Mouse (Mus musculus): ENCODE data around the gene Timeless. TPM values are rescaled to one million over a fixed set of nuclear protein-coding genes. Genes with fewer than 3 reads are reported as not detected.
A peak's percentile ranks its signal among the peaks of the same experiment; 100 is the strongest.
"Not testable (repeated sequence)": the region's sequence is repeated elsewhere in the genome, so short reads cannot be mapped to it uniquely, and the experiment has no call there.

Gene Timeless
- total and polyA plus RNA-seq, 3 experiments, result 28.1 to 61.4 (median 46.7) TPM

DNA sequence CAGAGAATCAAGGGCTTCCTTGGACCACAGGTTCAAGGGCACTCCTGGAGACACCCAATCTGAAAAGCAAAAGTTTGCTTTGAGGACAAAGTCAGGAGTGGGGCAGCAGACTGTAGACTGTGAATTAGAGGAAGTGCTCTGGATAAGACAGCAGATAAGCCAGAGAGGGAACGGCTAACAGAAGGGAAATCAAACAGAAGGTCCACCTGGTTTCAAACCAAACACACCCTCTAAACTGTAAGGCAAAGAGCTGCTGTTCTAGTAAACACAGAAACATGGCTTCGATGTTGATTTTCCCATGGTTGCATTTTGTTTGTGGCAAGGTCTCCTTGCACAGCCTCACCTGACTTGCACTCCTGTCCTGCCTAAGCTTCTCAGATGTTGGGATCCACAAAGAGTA lies 40.4 kb upstream of the Timeless start:
- Histone ChIP-seq H3K9me3 (replicated peaks) (no peaks in the 10 kb centered on the region), H3K27me3 (ENCODE audit: insufficient read depth, low read length) (peaks cover 3% of the 10 kb centered on the region; the same call in 1 of the 2 replicates), H3K36me3 (replicated peaks) (no peaks in the 10 kb centered on the region), H3K4me1 (ENCODE audit: insufficient read depth, low read depth, low read length) (peaks cover 41% of the 10 kb centered on the region), H3K4me3 (ENCODE audit: low read depth, low read length) (no peak overlapping the region)
- DNase-seq (ENCODE audit: low spot score) (no peak), ATAC-seq (ENCODE audit: extremely low read depth, insufficient number of reproducible peaks, low FRiP score, poor library complexity, severe bottlenecking) (no peak)
- TF ChIP-seq TAL1 (conservative IDR thresholded peaks at IDR 0.05; ENCODE audit: low read depth, low read length) (no peak), CTCF (IDR thresholded peaks at IDR 0.05; ENCODE audit: low read depth, low read length) (no peak), GATA2 (IDR thresholded peaks at IDR 0.05; ENCODE audit: borderline replicate concordance, low read depth, low read length) (no peak), POLR2AphosphoS5 (IDR thresholded peaks at IDR 0.05; ENCODE audit: insufficient replicate concordance, low read depth, low read length) (no peak), GATA1 (IDR thresholded peaks at IDR 0.05; ENCODE audit: borderline replicate concordance, low read length) (no peak)

DNA sequence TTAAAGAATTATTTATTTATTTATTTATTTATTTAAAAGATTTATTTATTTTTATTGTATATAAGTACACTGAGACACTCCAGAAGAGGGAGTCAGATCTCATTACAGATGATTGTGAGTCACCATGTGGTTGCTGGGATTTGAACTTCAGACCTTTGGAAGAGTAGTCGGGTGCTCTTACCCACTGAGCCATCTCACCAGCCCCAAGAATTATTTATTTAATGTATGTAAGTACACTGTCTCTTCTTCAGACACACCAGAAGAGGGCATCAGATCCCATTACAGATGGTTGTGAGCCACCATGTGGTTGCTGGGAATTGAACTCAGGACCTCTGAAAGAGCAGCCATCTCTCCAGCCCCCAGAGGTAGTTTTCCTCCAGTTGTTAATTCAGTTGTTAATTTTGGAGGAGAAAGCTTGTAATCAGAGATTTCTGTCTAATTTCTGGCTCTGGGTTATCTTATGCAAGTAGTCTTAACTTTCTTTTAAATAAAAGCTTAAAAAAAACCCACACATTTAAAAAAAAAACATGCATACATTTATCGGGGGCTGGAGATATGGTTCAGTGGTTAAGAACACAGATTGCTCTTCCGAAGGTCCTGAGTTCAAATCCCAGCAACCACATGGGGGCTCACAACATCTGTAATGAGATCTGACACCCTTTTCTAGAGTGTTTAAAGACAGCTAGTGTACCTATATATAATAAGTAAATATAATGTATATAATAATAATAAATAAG lies 39.7 kb upstream of the Timeless start:
- not testable (repeated sequence) for ATAC-seq (ENCODE audit: extremely low read depth, insufficient number of reproducible peaks, low FRiP score, poor library complexity, severe bottlenecking); H3K9me3 ChIP-seq (replicated peaks); H3K27me3 ChIP-seq (ENCODE audit: insufficient read depth, low read length); H3K36me3 ChIP-seq (replicated peaks); DNase-seq (ENCODE audit: low spot score); H3K4me3 ChIP-seq (ENCODE audit: low read depth, low read length)
- H3K4me1 ChIP-seq (ENCODE audit: insufficient read depth, low read depth, low read length), result peaks cover 34% of the 10 kb centered on the region

DNA sequence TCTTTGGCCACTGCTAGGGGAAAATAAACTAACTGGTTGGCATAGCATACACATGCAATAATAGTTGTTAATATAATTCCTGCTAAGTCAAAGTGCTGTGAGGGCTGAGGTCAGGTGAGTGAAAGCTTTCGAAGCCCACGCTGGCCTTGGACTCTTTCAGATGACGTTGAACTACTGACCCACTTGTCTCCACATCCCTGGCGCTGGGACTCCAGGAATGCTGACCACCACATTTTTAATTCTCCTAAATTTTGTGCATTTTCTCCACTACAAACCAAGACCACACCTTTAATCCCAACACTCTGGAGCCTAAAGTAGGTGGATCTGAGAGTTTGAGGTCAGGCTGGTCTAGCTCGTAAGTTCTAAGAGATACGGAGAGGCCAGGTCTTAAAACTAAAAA lies 38.8 kb upstream of the Timeless start:
- DNase-seq (ENCODE audit: low spot score) (no peak), ATAC-seq (ENCODE audit: extremely low read depth, insufficient number of reproducible peaks, low FRiP score, poor library complexity, severe bottlenecking) (no peak)
- H3K36me3 ChIP-seq (replicated peaks), result no peaks in the 10 kb centered on the region
- peaks cover 30% of the 10 kb centered on the region for H3K4me1 ChIP-seq (ENCODE audit: insufficient read depth, low read depth, low read length)
- no peaks in the 10 kb centered on the region for H3K9me3 ChIP-seq (replicated peaks)
- H3K4me3 ChIP-seq (ENCODE audit: low read depth, low read length), result no peak overlapping the region
- no peak for TF ChIP-seq TAL1 (conservative IDR thresholded peaks at IDR 0.05; ENCODE audit: low read depth, low read length)
- TF ChIP-seq GATA1 (IDR thresholded peaks at IDR 0.05; ENCODE audit: borderline replicate concordance, low read length), result no peak
- no peak for TF ChIP-seq POLR2AphosphoS5 (IDR thresholded peaks at IDR 0.05; ENCODE audit: insufficient replicate concordance, low read depth, low read length)
- TF ChIP-seq GATA2 (IDR thresholded peaks at IDR 0.05; ENCODE audit: borderline replicate concordance, low read depth, low read length), result no peak
- TF ChIP-seq CTCF (IDR thresholded peaks at IDR 0.05; ENCODE audit: low read depth, low read length), result no peak
- H3K27me3 ChIP-seq (ENCODE audit: insufficient read depth, low read length), result peaks cover 3% of the 10 kb centered on the region; the same call in 1 of the 2 replicates

DNA sequence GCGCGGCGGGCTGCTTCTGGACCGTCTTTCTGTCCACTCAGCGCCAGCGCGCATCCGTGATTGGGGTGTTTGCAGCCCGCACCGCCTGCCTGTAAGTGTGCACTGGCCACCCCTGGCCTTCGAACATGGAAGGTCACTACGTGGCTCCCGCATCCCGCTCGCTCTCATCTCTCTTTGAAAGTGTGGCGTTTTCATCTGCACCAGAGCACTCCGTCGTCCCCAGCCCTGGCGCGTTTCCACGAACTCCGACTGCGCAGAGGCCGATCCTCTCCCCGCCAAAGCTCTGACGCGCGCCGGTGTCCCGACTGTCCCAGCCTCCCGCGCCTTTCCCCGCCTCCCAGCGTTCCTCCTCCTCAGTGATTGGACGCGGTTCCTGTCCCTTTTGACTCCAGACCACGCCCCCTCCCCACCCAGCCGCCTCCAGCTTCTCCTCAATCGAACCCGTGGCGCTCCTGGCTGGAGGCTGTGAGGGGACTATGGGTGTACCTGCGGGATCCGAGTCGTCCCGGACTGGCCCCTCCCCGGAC lies 37.8 kb upstream of the Timeless start, which contains the start of gene Gls2:
Gene Gls2, plus strand, starts transcription at position 434 of the 527 bp plus-strand sequence.
- DNase-seq (ENCODE audit: low spot score), result peak; percentile 96
- H3K4me1 ChIP-seq (ENCODE audit: insufficient read depth, low read depth, low read length), result peaks cover 26% of the 10 kb centered on the region
- TF ChIP-seq CTCF (IDR thresholded peaks at IDR 0.05; ENCODE audit: low read depth, low read length), result no peak
- ATAC-seq (ENCODE audit: extremely low read depth, insufficient number of reproducible peaks, low FRiP score, poor library complexity, severe bottlenecking), result peak; percentile 94
- peaks cover 3% of the 10 kb centered on the region; the same call in 1 of the 2 replicates for H3K27me3 ChIP-seq (ENCODE audit: insufficient read depth, low read length)
- peaks cover 5% of the 10 kb centered on the region for H3K36me3 ChIP-seq (replicated peaks)
- no peaks in the 10 kb centered on the region for H3K9me3 ChIP-seq (replicated peaks)
- H3K4me3 ChIP-seq (ENCODE audit: low read depth, low read length), result peak within 1 kb of the TSS; percentile 91

DNA sequence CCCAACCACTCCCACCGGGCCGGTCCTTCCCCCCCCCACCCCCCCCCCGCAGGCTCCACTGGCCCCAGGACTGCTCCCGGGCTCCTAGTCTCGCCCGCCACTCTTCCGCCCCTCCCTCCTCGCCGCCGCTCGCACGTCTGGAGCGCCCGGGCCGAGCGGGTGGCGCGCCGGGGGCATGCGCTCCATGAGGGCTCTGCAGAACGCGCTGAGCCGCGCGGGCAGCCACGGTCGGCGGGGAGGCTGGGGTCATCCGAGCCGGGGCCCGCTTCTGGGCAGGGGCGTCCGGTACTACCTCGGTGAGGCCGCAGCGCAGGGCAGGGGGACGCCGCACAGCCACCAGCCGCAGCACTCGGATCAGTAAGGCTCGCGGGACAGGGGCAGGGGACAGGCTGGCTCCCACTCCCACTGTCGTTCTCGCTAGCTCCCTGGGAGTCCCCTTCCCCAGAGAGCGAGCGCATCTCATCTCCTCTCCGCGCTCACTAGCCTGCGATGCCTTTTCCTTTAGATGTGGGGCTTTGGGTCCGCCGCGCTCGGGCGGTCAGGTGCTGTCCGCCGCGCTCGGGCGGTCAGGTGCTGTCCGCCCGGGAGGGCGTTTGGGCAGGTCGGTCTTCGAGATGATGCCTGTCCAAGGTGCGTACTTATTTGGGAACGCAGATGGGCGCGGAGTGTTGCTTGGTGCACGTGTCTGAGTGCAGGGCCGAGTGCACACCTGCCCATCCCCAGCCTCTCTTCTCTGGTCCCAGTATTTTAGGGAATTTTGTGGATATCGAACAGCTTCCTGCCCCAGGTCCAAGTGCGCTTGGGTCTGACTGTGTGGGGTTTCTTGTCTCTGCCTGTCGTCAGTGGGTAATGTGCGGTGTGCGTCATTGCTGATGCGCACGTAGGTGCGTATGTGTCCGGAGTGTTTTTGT lies 37.1 kb upstream of the Timeless start:
- ATAC-seq (ENCODE audit: extremely low read depth, insufficient number of reproducible peaks, low FRiP score, poor library complexity, severe bottlenecking) (peak; percentile 30; the same call in 1 of the 2 replicates), DNase-seq (ENCODE audit: low spot score) (peak; percentile 50)

DNA sequence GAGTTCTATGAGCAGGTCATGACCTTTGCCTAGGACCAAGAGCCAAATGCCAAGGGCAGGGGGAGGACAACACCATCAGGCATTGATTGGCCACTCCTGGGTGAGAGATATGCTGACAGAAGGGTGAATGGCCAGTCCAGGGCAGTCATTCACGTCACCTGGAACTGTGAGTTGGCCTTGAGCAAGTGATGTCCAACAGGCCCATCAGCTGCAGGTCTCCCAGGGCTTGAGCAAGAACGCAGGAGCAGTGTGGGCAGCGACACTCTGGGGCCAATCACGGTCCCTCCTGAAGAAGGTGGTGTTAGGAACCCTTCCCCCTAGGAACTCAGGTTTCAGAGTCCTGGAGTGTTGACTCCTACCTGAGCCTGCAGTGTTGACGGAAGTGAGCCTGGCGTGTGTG lies 30.0 kb upstream of the Timeless start:
- H3K27me3 ChIP-seq (ENCODE audit: insufficient read depth, low read length), result no peaks in the 10 kb centered on the region
- no peak for ATAC-seq (ENCODE audit: extremely low read depth, insufficient number of reproducible peaks, low FRiP score, poor library complexity, severe bottlenecking)
- H3K4me3 ChIP-seq (ENCODE audit: low read depth, low read length), result no peak overlapping the region
- peaks cover 67% of the 10 kb centered on the region for H3K36me3 ChIP-seq (replicated peaks)
- no peak for DNase-seq (ENCODE audit: low spot score)
- no peak for TF ChIP-seq GATA1 (IDR thresholded peaks at IDR 0.05; ENCODE audit: borderline replicate concordance, low read length)
- TF ChIP-seq CTCF (IDR thresholded peaks at IDR 0.05; ENCODE audit: low read depth, low read length), result no peak
- no peak for TF ChIP-seq GATA2 (IDR thresholded peaks at IDR 0.05; ENCODE audit: borderline replicate concordance, low read depth, low read length)
- TF ChIP-seq POLR2AphosphoS5 (IDR thresholded peaks at IDR 0.05; ENCODE audit: insufficient replicate concordance, low read depth, low read length), result no peak
- TF ChIP-seq TAL1 (conservative IDR thresholded peaks at IDR 0.05; ENCODE audit: low read depth, low read length), result no peak
- H3K4me1 ChIP-seq (ENCODE audit: insufficient read depth, low read depth, low read length), result no peaks in the 10 kb centered on the region
- no peaks in the 10 kb centered on the region for H3K9me3 ChIP-seq (replicated peaks)

More for the DNA sequence above, 37.1 kb upstream of the Timeless start:
- TF ChIP-seq TAL1 (conservative IDR thresholded peaks at IDR 0.05; ENCODE audit: low read depth, low read length) (no peak), GATA1 (IDR thresholded peaks at IDR 0.05; ENCODE audit: borderline replicate concordance, low read length) (no peak), CTCF (IDR thresholded peaks at IDR 0.05; ENCODE audit: low read depth, low read length) (no peak), POLR2AphosphoS5 (IDR thresholded peaks at IDR 0.05; ENCODE audit: insufficient replicate concordance, low read depth, low read length) (no peak), GATA2 (IDR thresholded peaks at IDR 0.05; ENCODE audit: borderline replicate concordance, low read depth, low read length) (no peak)
- no peaks in the 10 kb centered on the region for H3K9me3 ChIP-seq (replicated peaks)
- H3K4me3 ChIP-seq (ENCODE audit: low read depth, low read length), result peak overlapping the region; percentile 91
- H3K4me1 ChIP-seq (ENCODE audit: insufficient read depth, low read depth, low read length), result peaks cover 26% of the 10 kb centered on the region
- peaks cover 10% of the 10 kb centered on the region for H3K36me3 ChIP-seq (replicated peaks)
- H3K27me3 ChIP-seq (ENCODE audit: insufficient read depth, low read length), result peaks cover 3% of the 10 kb centered on the region; the same call in 1 of the 2 replicates
